Mouse (Mus musculus) c-Kit-positive CD71-negative TER-119-negative erythroid progenitor cells, embryonic 14.5 days (primary cell): ENCODE data around the gene Myo1g.

Experiments used
- DNase-seq: peaks from one replicate; pipeline ENCODE4 v3.0.0-alpha.2; 2013; ENCODE audit warnings: low read depth

The Myo1g gene

GRCm38 (mm10) chr11:6520507-6521173 lies at the start of gene Myo1g:
Gene Myo1g, minus strand, starts transcription at chr11:6520965.
- peak; percentile 49 for DNase-seq

GRCm38 (mm10) chr11:6569410-6569777 lies 48.6 kb upstream of the Myo1g start:
- DNase-seq = no peak

- no peak for DNase-seq
These were observed 48.0 kb upstream of the Myo1g start for GRCm38 (mm10) chr11:6568584-6569409.

GRCm38 (mm10) chr11:6567951-6568350 lies 47.2 kb upstream of the Myo1g start:
- DNase-seq = no peak

GRCm38 (mm10) chr11:6566496-6566895 lies 45.7 kb upstream of the Myo1g start:
- DNase-seq = no peak

- no peak for DNase-seq
These were observed 42.4 kb upstream of the Myo1g start for GRCm38 (mm10) chr11:6563201-6563600.

- DNase-seq = no peak
These were observed 41.6 kb upstream of the Myo1g start for GRCm38 (mm10) chr11:6562359-6562758.

GRCm38 (mm10) chr11:6561474-6561873 lies 40.7 kb upstream of the Myo1g start:
- no peak for DNase-seq

- DNase-seq = no peak
These were observed 40.0 kb upstream of the Myo1g start for GRCm38 (mm10) chr11:6560655-6561360.

GRCm38 (mm10) chr11:6559996-6560395 lies 39.2 kb upstream of the Myo1g start:
- no peak for DNase-seq

- DNase-seq = no peak
These were observed 37.5 kb upstream of the Myo1g start for GRCm38 (mm10) chr11:6558234-6558633.

GRCm38 (mm10) chr11:6550201-6550600 lies 29.4 kb upstream of the Myo1g start:
- DNase-seq = no peak

- no peak for DNase-seq
These were observed 29.0 kb upstream of the Myo1g start for GRCm38 (mm10) chr11:6549770-6550169.

- no peak for DNase-seq
These were observed 27.0 kb upstream of the Myo1g start for GRCm38 (mm10) chr11:6547696-6548325.

GRCm38 (mm10) chr11:6547037-6547680 lies 26.4 kb upstream of the Myo1g start:
- no peak for DNase-seq

GRCm38 (mm10) chr11:6546205-6547013 lies 25.6 kb upstream of the Myo1g start, which contains the start of gene Ccm2:
Gene Ccm2, plus strand, starts transcription at chr11:6546887.
- peak; percentile 83 for DNase-seq

- DNase-seq = no peak
These were observed 25.1 kb upstream of the Myo1g start for GRCm38 (mm10) chr11:6545857-6546192.

GRCm38 (mm10) chr11:6545186-6545856 lies 24.6 kb upstream of the Myo1g start:
- DNase-seq = no peak

GRCm38 (mm10) chr11:6544683-6545082 lies 23.9 kb upstream of the Myo1g start:
- no peak for DNase-seq

GRCm38 (mm10) chr11:6530746-6531145 lies 10.0 kb upstream of the Myo1g start:
- no peak for DNase-seq
